Mouse (Mus musculus): ENCODE measurements around the gene Rbfox1.

Gene Rbfox1

GRCm38 (mm10) chr16:7257366-7257765, 1372.2 kb downstream of the Rbfox1 start:
- no peak for DNase-seq (ENCODE audit: low read depth, low spot score)
- H3K27me3 ChIP-seq (ENCODE audit: control insufficient read depth, insufficient read depth, low read length, poor library complexity, severe bottlenecking), result no peaks in the 10 kb centered on the region

DNA sequence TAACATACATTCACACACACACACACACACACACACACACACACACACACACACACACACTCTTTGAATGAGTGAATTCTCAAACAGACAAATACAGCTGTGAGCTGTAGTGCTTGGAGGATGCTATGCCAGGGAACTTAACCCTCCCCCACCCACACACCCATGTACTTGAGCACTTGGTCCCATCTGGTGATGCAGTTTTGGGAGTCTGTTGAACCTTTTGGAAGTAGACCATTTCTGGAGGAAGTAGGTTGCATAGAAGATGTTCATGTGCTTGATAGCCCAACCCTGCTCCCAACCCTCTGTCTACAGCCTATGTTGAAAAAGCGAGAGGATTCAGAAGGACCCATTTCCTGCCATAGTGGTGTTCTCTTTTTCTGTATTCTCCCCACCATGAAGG, 1378.1 kb downstream of the Rbfox1 start:
- no peak for DNase-seq (ENCODE audit: low read depth, low spot score)
- H3K27me3 ChIP-seq (ENCODE audit: control insufficient read depth, insufficient read depth, low read length, poor library complexity, severe bottlenecking), result no peaks in the 10 kb centered on the region
- H3K36me3 ChIP-seq (ENCODE audit: control insufficient read depth, insufficient read depth, low read length, poor library complexity, severe bottlenecking), result no peaks in the 10 kb centered on the region

More at GRCm38 (mm10) chr16:7257366-7257765, 1372.2 kb downstream of the Rbfox1 start:
- H3K36me3 ChIP-seq (ENCODE audit: control insufficient read depth, insufficient read depth, low read length, poor library complexity, severe bottlenecking), result no peaks in the 10 kb centered on the region

DNA sequence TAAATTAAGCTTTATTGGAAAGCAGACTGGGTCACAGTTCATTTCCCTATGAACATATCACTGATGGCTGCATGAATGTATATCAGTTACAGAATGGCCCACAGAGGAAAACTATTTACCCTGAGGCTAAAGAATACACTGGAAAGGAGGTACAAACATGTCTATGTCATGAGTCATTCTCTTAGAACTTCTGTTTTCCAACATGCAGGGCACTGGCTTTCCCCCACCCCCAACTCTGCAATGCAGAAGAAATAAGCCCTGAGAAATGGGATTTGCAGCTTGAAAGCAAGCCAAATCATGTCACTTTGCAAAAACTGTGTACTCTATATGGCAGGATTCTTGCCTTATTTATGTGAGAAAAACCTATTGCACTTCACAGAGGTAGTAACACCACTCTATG, 1380.6 kb downstream of the Rbfox1 start:
- no peaks in the 10 kb centered on the region for H3K36me3 ChIP-seq (ENCODE audit: control insufficient read depth, insufficient read depth, low read length, poor library complexity, severe bottlenecking)
- DNase-seq (ENCODE audit: low read depth, low spot score), result no peak
- H3K27me3 ChIP-seq (ENCODE audit: control insufficient read depth, insufficient read depth, low read length, poor library complexity, severe bottlenecking), result no peaks in the 10 kb centered on the region

- DNase-seq (ENCODE audit: low read depth, low spot score), result no peak
- Histone ChIP-seq H3K36me3 (ENCODE audit: control insufficient read depth, insufficient read depth, low read length, poor library complexity, severe bottlenecking) (no peaks in the 10 kb centered on the region), H3K27me3 (ENCODE audit: control insufficient read depth, insufficient read depth, low read length, poor library complexity, severe bottlenecking) (no peaks in the 10 kb centered on the region)
These were observed 1390.3 kb downstream of the Rbfox1 start for GRCm38 (mm10) chr16:7275501-7275900.

DNA sequence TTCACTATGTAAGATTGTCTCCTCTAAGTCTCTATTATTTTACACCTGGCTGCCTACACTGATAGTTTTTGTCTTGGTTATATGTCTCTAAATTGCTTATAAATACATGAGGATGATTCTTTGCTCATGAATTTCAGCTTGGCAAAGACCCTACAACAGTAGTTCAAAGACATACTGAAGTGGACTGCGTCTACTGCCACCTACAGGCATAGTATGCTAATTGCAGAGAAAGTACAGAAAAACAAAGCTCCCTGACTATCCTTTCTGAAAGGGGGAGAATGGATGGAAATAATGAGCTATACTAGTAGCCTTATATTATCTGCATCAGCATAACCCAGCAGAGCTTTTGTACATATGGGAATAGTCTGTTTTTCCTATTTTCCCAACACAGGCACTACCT, 1390.7 kb downstream of the Rbfox1 start:
- H3K27me3 ChIP-seq (ENCODE audit: control insufficient read depth, insufficient read depth, low read length, poor library complexity, severe bottlenecking), result no peaks in the 10 kb centered on the region
- no peaks in the 10 kb centered on the region for H3K36me3 ChIP-seq (ENCODE audit: control insufficient read depth, insufficient read depth, low read length, poor library complexity, severe bottlenecking)
- no peak for DNase-seq (ENCODE audit: low read depth, low spot score)

DNA sequence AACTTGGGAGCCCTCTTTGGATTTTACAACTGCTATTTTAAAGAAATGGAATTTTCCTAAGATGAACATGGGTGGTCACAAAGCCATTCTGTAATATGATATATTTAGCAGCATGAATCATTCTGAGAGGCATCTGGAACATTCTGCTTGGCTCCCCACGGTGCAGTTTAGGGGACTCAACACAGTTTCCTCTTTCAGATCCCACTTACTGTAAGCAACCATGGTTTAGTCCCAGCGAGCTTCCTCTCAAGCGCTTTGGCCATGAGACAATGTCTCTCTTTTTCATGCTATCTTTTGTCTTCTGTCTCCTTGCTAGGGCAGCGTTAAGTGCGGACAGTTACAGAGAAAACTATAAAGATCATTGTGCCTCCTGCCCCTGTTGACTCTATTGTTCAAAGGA, 1394.4 kb downstream of the Rbfox1 start:
- no peak for DNase-seq (ENCODE audit: low read depth, low spot score)
- Histone ChIP-seq H3K36me3 (ENCODE audit: control insufficient read depth, insufficient read depth, low read length, poor library complexity, severe bottlenecking) (no peaks in the 10 kb centered on the region), H3K27me3 (ENCODE audit: control insufficient read depth, insufficient read depth, low read length, poor library complexity, severe bottlenecking) (no peaks in the 10 kb centered on the region)

GRCm38 (mm10) chr16:7282257-7282656, 1397.1 kb downstream of the Rbfox1 start:
- Histone ChIP-seq H3K27me3 (ENCODE audit: control insufficient read depth, insufficient read depth, low read length, poor library complexity, severe bottlenecking) (no peaks in the 10 kb centered on the region), H3K36me3 (ENCODE audit: control insufficient read depth, insufficient read depth, low read length, poor library complexity, severe bottlenecking) (no peaks in the 10 kb centered on the region)
- no peak for DNase-seq (ENCODE audit: low read depth, low spot score)

DNA sequence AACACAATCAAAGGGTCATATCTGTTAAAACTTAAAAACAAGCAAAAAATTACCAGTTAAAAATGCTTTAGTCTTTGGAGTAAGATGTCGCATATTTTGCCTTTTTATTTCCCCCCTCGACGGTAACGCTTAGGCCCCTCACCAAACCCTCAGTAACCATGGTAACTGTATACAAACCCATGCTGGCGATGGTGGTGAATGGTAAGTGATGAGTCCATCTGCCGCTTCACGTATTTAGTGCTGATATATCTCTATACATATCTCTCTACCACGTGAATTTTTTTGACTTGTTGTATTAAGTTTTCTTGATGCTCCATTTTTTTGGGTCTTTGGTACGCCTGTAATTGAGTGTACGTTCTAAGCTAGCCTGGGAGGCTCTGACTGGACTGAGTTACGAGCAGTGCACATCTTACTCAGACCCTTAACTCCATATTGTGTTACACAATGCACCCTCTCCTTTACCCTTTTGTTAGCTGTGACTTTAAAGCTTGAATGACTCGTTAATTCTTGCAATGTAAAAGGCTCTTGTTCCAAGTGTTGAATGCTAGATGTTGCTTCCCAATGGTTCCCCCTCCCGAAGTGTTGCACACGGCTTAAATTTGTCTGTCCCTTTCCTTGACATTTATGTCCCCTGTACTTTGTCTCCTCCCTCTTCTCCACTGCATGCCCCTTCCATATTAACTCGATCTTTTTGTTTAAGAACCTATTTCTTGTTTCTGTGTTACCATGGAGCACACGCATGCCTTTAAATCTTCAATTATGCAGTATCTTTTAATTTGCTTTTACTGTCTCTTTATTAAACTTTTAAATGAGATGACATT, 1408.0 kb downstream of the Rbfox1 start:
- DNase-seq (ENCODE audit: low read depth, low spot score), result no peak
- H3K36me3 ChIP-seq (ENCODE audit: control insufficient read depth, insufficient read depth, low read length, poor library complexity, severe bottlenecking), result no peaks in the 10 kb centered on the region
- no peaks in the 10 kb centered on the region for H3K27me3 ChIP-seq (ENCODE audit: control insufficient read depth, insufficient read depth, low read length, poor library complexity, severe bottlenecking)

DNA sequence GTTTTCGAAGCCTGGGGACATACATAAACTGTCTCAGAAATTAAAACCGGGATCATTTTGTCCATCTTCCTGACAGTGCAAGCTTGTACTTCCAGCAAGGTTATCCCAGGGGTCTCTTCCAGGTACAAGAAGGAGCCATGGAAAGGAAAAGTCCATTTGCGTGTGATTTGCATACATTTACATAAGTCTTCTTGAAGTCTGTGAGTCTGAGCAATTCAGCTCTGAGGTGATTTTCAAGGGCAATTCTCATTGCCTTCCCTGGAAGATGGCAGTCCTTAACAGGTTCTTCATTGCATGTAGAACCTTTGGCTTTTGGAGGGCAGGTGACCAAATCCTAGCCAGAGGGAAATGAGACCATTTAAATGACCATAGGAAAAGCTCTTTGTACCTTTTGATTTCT, 1417.3 kb downstream of the Rbfox1 start:
- DNase-seq (ENCODE audit: low read depth, low spot score), result no peak
- Histone ChIP-seq H3K36me3 (ENCODE audit: control insufficient read depth, insufficient read depth, low read length, poor library complexity, severe bottlenecking) (no peaks in the 10 kb centered on the region), H3K27me3 (ENCODE audit: control insufficient read depth, insufficient read depth, low read length, poor library complexity, severe bottlenecking) (no peaks in the 10 kb centered on the region)

DNA sequence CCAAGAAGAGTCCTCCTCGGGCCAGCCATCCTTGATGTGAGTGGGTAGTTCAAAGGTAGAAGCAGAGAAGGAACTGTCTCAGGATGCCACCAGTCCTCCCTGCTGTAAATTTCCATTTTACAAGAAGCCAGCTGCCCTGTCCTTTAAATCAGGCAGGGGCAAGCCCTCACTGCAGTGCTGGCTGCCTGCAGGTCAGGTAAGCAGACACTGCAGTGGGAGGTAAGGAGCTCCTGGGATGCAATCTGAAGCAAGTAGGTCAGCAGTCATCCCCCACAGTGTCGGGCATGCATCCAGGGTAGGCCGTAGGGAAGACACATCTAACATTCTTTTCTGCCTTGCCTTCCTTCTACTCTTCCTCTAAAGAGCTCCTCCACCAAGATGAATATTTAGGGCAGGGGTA, 1444.0 kb downstream of the Rbfox1 start:
- no peak for DNase-seq (ENCODE audit: low read depth, low spot score)
- Histone ChIP-seq H3K36me3 (ENCODE audit: control insufficient read depth, insufficient read depth, low read length, poor library complexity, severe bottlenecking) (no peaks in the 10 kb centered on the region), H3K27me3 (ENCODE audit: control insufficient read depth, insufficient read depth, low read length, poor library complexity, severe bottlenecking) (no peaks in the 10 kb centered on the region)

DNA sequence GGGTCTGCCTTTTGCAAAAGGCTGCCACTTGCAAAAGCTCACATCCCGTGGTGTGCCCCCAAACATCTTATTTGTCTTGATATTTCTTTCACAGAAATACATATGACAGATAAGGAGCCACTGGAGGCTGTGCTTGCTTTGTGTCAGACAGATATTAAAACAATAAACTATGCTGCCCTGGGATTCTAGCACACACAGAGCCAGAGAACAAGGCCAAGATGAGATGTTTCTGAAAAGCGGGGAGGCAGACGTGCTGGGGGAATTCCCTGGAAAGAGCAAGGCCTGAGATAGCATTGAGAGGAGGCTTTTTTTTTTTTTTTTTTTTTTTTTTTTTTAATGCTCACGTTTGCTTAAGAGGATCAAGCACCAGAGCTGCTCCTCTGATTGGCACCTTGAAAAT, 1456.0 kb downstream of the Rbfox1 start:
- no peaks in the 10 kb centered on the region for H3K27me3 ChIP-seq (ENCODE audit: control insufficient read depth, insufficient read depth, low read length, poor library complexity, severe bottlenecking)
- DNase-seq (ENCODE audit: low read depth, low spot score), result no peak
- no peaks in the 10 kb centered on the region for H3K36me3 ChIP-seq (ENCODE audit: control insufficient read depth, insufficient read depth, low read length, poor library complexity, severe bottlenecking)

- Histone ChIP-seq H3K27me3 (ENCODE audit: control insufficient read depth, insufficient read depth, low read length, poor library complexity, severe bottlenecking) (no peaks in the 10 kb centered on the region), H3K36me3 (ENCODE audit: control insufficient read depth, insufficient read depth, low read length, poor library complexity, severe bottlenecking) (no peaks in the 10 kb centered on the region)
These were observed 1460.1 kb downstream of the Rbfox1 start for GRCm38 (mm10) chr16:7345298-7345697.

GRCm38 (mm10) chr16:7346001-7346625, 1461.0 kb downstream of the Rbfox1 start:
- Histone ChIP-seq H3K36me3 (ENCODE audit: control insufficient read depth, insufficient read depth, low read length, poor library complexity, severe bottlenecking) (no peaks in the 10 kb centered on the region), H3K27me3 (ENCODE audit: control insufficient read depth, insufficient read depth, low read length, poor library complexity, severe bottlenecking) (no peaks in the 10 kb centered on the region)
- DNase-seq (ENCODE audit: low read depth, low spot score), result no peak

More at GRCm38 (mm10) chr16:7345298-7345697, 1460.1 kb downstream of the Rbfox1 start:
- no peak for DNase-seq (ENCODE audit: low read depth, low spot score)

- Histone ChIP-seq H3K27me3 (ENCODE audit: control insufficient read depth, insufficient read depth, low read length, poor library complexity, severe bottlenecking) (no peaks in the 10 kb centered on the region), H3K36me3 (ENCODE audit: control insufficient read depth, insufficient read depth, low read length, poor library complexity, severe bottlenecking) (no peaks in the 10 kb centered on the region)
- no peak for DNase-seq (ENCODE audit: low read depth, low spot score)
These were observed 1462.5 kb downstream of the Rbfox1 start for GRCm38 (mm10) chr16:7347522-7348165.

GRCm38 (mm10) chr16:7352808-7353207, 1467.7 kb downstream of the Rbfox1 start:
- Histone ChIP-seq H3K36me3 (ENCODE audit: control insufficient read depth, insufficient read depth, low read length, poor library complexity, severe bottlenecking) (no peaks in the 10 kb centered on the region), H3K27me3 (ENCODE audit: control insufficient read depth, insufficient read depth, low read length, poor library complexity, severe bottlenecking) (no peaks in the 10 kb centered on the region)
- no peak for DNase-seq (ENCODE audit: low read depth, low spot score)

All from splenic B cell, adult 2 months (primary cell).